8 mouse cellular contexts compared by ENCODE assay signal in the genomic region with DNA sequence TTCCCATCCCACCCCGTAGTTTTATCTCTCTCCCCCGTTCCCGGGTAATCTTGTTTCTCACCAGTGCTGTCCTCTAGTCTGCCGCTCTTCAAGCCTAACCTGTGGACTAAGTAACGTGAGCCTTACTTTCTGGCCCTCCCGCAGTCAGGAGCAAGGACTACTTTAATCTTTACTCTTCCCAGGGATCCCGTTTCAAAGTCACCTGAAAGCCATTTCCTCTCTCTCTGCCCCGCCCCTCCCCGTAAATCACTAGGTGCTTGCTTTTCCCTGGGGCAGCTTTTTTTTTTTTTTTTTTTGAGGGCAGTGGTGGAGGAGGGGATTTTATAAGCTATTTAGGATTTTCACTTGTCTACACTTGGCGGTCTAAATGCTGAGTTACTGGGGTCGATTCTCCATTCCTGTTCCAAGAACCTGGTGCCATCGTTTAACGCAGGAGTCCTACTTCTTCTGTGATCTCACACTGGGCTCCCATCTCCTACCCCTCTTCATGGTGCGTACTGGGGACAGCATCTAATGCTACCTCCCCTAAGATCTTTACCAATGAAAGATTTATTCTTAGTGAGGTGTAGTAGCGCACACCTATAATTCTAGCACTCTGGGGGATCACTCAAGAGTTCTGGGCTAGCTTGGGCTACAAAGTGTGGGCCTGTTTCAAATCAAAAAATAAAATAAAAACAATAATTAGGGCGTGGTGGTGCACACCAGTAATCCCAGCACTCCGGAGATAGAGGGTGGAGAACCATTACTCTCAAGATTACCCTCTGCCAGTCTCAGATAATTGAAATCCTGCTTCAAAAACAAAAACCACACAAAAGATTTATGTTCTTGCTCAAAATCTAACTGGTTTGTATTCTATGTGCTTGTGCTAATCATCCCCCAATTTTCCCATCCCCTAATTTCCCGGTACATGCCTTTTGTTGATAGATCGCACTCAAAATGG. TPM values are rescaled to one million over a fixed set of nuclear protein-coding genes. Genes with fewer than 3 reads are reported as not detected.
DNase-seq lines count a peak whose midpoint lies in the region; ATAC-seq and TF ChIP-seq lines count a peak whose summit lies in the region.

No protein-coding gene starts in this region.

- TF ChIP-seq EP300 in heart, adult 2 months (IDR thresholded peaks at IDR 0.05; ENCODE audit: insufficient read depth, low read depth, low read length), result no peak

- no peaks in the 10 kb centered on the region for H3K27me3 ChIP-seq in heart, adult 2 months (ENCODE audit: control insufficient read depth, insufficient read depth, low read length)
- H3K27me3 ChIP-seq in intestine, embryonic 15.5 days (replicated peaks), result no peaks in the 10 kb centered on the region

- peak overlapping the region; percentile 86 for H3K9ac ChIP-seq in heart, adult 2 months (ENCODE audit: low read depth, low read length)
- H3K9ac ChIP-seq in intestine, embryonic 15.5 days, result peak overlapping the region; percentile 86; the same call in 1 of the 2 replicates

- peak overlapping the region; percentile 55 for H3K4me3 ChIP-seq in heart, adult 2 months
- peak overlapping the region; percentile 78 for H3K4me3 ChIP-seq in intestine, embryonic 15.5 days (replicated peaks)

- peak; percentile 21 for ATAC-seq in intestine, embryonic 15.5 days
- no peak for ATAC-seq in monocyte, adult 5-6 weeks (replicated peaks; ENCODE audit: insufficient number of reproducible peaks, low FRiP score, low TSS enrichment, poor library complexity, severe bottlenecking)

- peak overlapping the region; percentile 83 for H3K4me2 ChIP-seq in intestine, embryonic 15.5 days (replicated peaks)

- H3K36me3 ChIP-seq in heart, adult 2 months (ENCODE audit: control insufficient read depth, insufficient read depth, low read length), result no peaks in the 10 kb centered on the region
- H3K36me3 ChIP-seq in intestine, embryonic 15.5 days, result no peaks in the 10 kb centered on the region

- intact Hi-C loops in heart, adult 2 months (cut with DNase I), result loop anchor here (5.0 kb wide), 2 partner anchors 35 to 130 kb away; a partner anchor contains a TSS
- intact Hi-C loops in heart, postnatal 14 days (cut with DNase I), result loop anchor here (5.0 kb wide), 1 partner anchor 35 kb away; no protein-coding TSS in a partner anchor

- no peak for TF ChIP-seq CTCF in heart, adult 2 months (IDR thresholded peaks at IDR 0.05)

- H3K4me1 ChIP-seq in heart, adult 2 months (ENCODE audit: control insufficient read depth, insufficient read depth, low read length), result peaks cover 8% of the 10 kb centered on the region
- H3K4me1 ChIP-seq in intestine, embryonic 15.5 days (replicated peaks), result peaks cover 25% of the 10 kb centered on the region

- no peak for TF ChIP-seq POLR2A in heart, adult 2 months (IDR thresholded peaks at IDR 0.05; ENCODE audit: insufficient read depth, low read depth, low read length)

- no peaks in the 10 kb centered on the region for H3K9me3 ChIP-seq in intestine, embryonic 15.5 days

- no peaks in the 10 kb centered on the region for H3K79me2 ChIP-seq in heart, adult 2 months (replicated peaks; ENCODE audit: control insufficient read depth, insufficient read depth, low read length)

- 48% methylated on average over 19 of the region's 19 CpGs for WGBS in heart, adult 2 months
- WGBS in intestine, embryonic 15.5 days, result 8% methylated on average over 19 of the region's 19 CpGs

- peak overlapping the region; percentile 95 for H3K27ac ChIP-seq in heart, adult 2 months
- peak overlapping the region; percentile 94 for H3K27ac ChIP-seq in intestine, embryonic 15.5 days

- DNase-seq in heart, adult 2 months, result no peak
- DNase-seq in heart, postnatal 14 days, result no peak
- DNase-seq in embryo, embryonic 10 days (ENCODE audit: low spot score), result peak; percentile 61
- DNase-seq in mesoderm, embryonic 11.5 days (ENCODE audit: low read depth, low spot score), result peak; percentile 65
- DNase-seq in c-Kit-positive CD71-positive TER-119-positive erythroid progenitor cells, embryonic 14.5 days (ENCODE audit: low spot score), result no peak
- DNase-seq in left cerebral cortex, adult 9 months (ENCODE audit: low spot score in 2 of 2), result no peak

RNA-seq across cellular contexts. Expression of a gene that starts 1.6 kb away (rescaled TPM):
- 10 to 100 TPM; 11.6 to 13.6 TPM for total RNA-seq in heart, adult 2 months (2021)
- 12.9 and 16.8 TPM in 2 replicates for polyA plus RNA-seq in heart, adult 2 months (2012; rRNA removed)
- 10 to 100 TPM; 19.1 to 20.4 TPM for total RNA-seq in heart, postnatal 14 days (2021)
- polyA plus RNA-seq in intestine, embryonic 15.5 days (2015; fragmentation: Nextera tagmentation; extraction: Ambion mirVana), result 9.5 and 11.2 TPM in 2 replicates
- 54.4 to 58.3 TPM (median 55.2 TPM) in 3 replicates for total RNA-seq in monocyte, adult 5-6 weeks (2017)

Comparison
In these comparisons a context has a peak if more than half of its experiments do, and no peak if none do; other contexts are left out.
1. DNase-seq: peak in embryo, embryonic 10 days (single experiment) and mesoderm, embryonic 11.5 days (single experiment); none in heart, adult 2 months (0 of 2), heart, postnatal 14 days (0 of 2), c-Kit-positive CD71-positive TER-119-positive erythroid progenitor cells, embryonic 14.5 days (single experiment) and left cerebral cortex, adult 9 months (0 of 2).